Mouse (Mus musculus) myocyte (in vitro differentiated cells): Measurements from ENCODE around the gene Ghrl.

Source experiments
- E2F4 ChIP-seq: IDR thresholded peaks from one replicate; pipeline ENCODE4 v1.6.1; 2011; ENCODE audit warnings: mild to moderate bottlenecking, control low read depth, moderate library complexity; ENCODE audit not compliant: insufficient read depth
- MAX ChIP-seq: IDR thresholded peaks from one replicate; pipeline ENCODE4 v1.6.1; 2011; ENCODE audit warnings: low read depth, mild to moderate bottlenecking, control low read depth
- MYOD1 ChIP-seq, 3 experiments: IDR thresholded peaks; one replicate each; pipeline ENCODE4 v1.6.1; 2011; ENCODE audit warnings: control low read depth in 2 of 3, low read depth in 2 of 3, mild to moderate bottlenecking in 2 of 3, moderate library complexity in 1 of 3; ENCODE audit not compliant: insufficient read length in 2 of 3, control insufficient read depth in 1 of 3
- MYOG ChIP-seq, 3 experiments: IDR thresholded peaks; one replicate each; pipeline ENCODE4 v1.6.1; 2011; ENCODE audit warnings: control low read depth in 2 of 3, low read depth in 2 of 3, mild to moderate bottlenecking in 2 of 3; ENCODE audit not compliant: insufficient read length in 2 of 3, control insufficient read depth in 1 of 3, insufficient read depth in 1 of 3
- POLR2A ChIP-seq: IDR thresholded peaks from one replicate; pipeline ENCODE4 v1.6.1; 2011; ENCODE audit warnings: low read depth, mild to moderate bottlenecking, control low read depth, moderate library complexity; ENCODE audit not compliant: insufficient read length
- POLR2AphosphoS2 ChIP-seq: IDR thresholded peaks from one replicate; pipeline ENCODE4 v1.6.1; 2011; ENCODE audit warnings: low read depth, control low read depth; ENCODE audit not compliant: insufficient read length
- REST ChIP-seq: IDR thresholded peaks from one replicate; pipeline ENCODE4 v1.6.1; 2011; ENCODE audit warnings: mild to moderate bottlenecking, control low read depth, moderate library complexity; ENCODE audit not compliant: insufficient read depth, insufficient read length
- SRF ChIP-seq: IDR thresholded peaks from one replicate; pipeline ENCODE4 v1.6.1; 2011; ENCODE audit warnings: low read depth; ENCODE audit not compliant: control insufficient read depth, insufficient read length
- TCF12 ChIP-seq: IDR thresholded peaks from one replicate; pipeline ENCODE4 v1.6.1; 2011; ENCODE audit warnings: mild to moderate bottlenecking, control low read depth; ENCODE audit not compliant: poor library complexity, insufficient read depth, severe bottlenecking
- TCF3 ChIP-seq: IDR thresholded peaks from one replicate; pipeline ENCODE4 v1.6.1; 2011; ENCODE audit warnings: low read depth, control low read depth; ENCODE audit not compliant: insufficient read length
- USF1 ChIP-seq: IDR thresholded peaks from one replicate; pipeline ENCODE4 v1.6.1; 2011; ENCODE audit warnings: low read depth, mild to moderate bottlenecking, control low read depth, moderate library complexity

- no peak for TF ChIP-seq MYOG (IDR thresholded peaks at IDR 0.05; ENCODE audit: control insufficient read depth in 1 of 3, insufficient read depth in 1 of 3, insufficient read length in 2 of 3, low read depth in 2 of 3)
- no peak for TF ChIP-seq POLR2AphosphoS2
- TF ChIP-seq POLR2A = no peak
- no peak for TF ChIP-seq SRF
- TF ChIP-seq MAX = no peak
- no peak for TF ChIP-seq USF1
- no peak for TF ChIP-seq MYOD1 (IDR thresholded peaks at IDR 0.05; ENCODE audit: control insufficient read depth in 1 of 3, insufficient read length in 2 of 3, low read depth in 2 of 3)
- no peak for TF ChIP-seq TCF3
- no peak for TF ChIP-seq TCF12
- TF ChIP-seq E2F4 = no peak
- no peak for TF ChIP-seq REST
Observed at GRCm38 (mm10) chr6:113712718-113713117, 7.0 kb downstream of the Ghrl start.
